Mouse (Mus musculus): Measurements from ENCODE around the gene Scrn2. TPM values are rescaled to one million over a fixed set of nuclear protein-coding genes. Genes with fewer than 3 reads are reported as not detected.
A peak's percentile ranks its signal among the peaks of the same experiment; 100 is the strongest.

Gene Scrn2
- polyA plus RNA-seq, 1 experiment from 2014 or later, result 14.7 TPM

DNA sequence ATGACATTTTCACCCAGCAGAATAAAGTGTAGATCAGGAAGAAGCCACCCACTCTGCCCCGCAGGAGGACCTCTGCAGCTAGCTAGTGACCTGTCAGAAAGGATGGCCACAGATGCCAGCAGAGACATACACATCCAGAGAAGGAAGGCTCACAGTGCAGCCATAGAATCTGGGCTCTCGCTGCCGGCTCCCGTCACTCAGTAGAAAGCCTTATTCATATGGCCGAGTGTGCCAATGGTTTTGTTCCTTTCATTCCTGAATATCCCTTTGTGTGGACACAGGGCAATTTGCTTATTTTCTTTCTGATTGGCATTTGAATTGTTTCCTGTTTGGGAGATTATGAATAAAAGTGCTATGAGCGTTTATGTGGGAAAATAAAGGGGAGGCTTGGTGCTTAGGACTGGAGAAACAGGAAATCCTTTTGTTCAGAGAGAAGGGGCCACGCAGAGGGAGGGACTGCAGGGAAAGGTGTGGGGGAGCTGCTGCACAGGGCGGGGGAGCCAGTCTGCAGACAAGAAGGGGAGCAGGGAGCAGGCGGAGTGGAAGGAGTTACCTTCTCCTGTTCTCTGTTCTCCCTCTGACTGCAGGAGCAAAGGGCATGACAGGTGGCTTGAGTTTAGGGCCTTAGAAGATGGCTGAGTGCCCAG is 33.7 kb downstream of the Scrn2 start:
- Histone ChIP-seq H3K4me3 (no peak overlapping the region), H3K36me3 (peaks cover 20% of the 10 kb centered on the region; the same call in 1 of the 2 replicates), H3K27me3 (no peaks in the 10 kb centered on the region), H3K9ac (no peak overlapping the region), H3K4me2 (no peak overlapping the region), H3K27ac (peak overlapping the region; percentile 16; the same call in 1 of the 2 replicates), H3K9me3 (replicated peaks) (no peaks in the 10 kb centered on the region), H3K4me1 (replicated peaks) (peaks cover 3% of the 10 kb centered on the region; the same call in 1 of the 2 replicates)
- 63% methylated on average over 9 of the region's 9 CpGs for WGBS
- ATAC-seq (replicated peaks; ENCODE audit: insufficient number of reproducible peaks, insufficient read depth, low FRiP score, low read depth), result no peak

DNA sequence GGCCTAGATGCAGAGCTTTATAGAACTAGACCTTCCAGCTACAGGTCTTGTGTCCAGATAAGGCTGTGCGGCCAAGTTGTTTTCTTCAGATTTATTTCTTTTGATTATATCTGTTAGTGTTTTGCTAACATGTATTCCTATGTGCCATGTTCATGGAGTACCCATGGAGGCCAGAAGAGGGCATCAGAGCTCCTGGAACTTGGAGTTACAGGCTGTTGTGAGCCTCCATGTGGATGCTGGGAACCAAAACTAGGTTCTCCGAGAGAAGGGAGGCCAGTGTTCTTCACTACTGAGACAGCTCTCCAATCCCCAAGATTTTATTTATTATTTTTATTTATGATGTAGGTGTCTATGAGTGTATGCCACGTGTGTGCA is 34.2 kb downstream of the Scrn2 start:
- Histone ChIP-seq H3K27ac (no peak overlapping the region), H3K9ac (no peak overlapping the region), H3K4me3 (no peak overlapping the region), H3K27me3 (no peaks in the 10 kb centered on the region), H3K4me2 (no peak overlapping the region), H3K9me3 (replicated peaks) (no peaks in the 10 kb centered on the region), H3K36me3 (peaks cover 17% of the 10 kb centered on the region; the same call in 1 of the 2 replicates), H3K4me1 (replicated peaks) (peaks cover 3% of the 10 kb centered on the region; the same call in 1 of the 2 replicates)
- ATAC-seq (replicated peaks; ENCODE audit: insufficient number of reproducible peaks, insufficient read depth, low FRiP score, low read depth), result no peak
- 84% methylated on average over 3 of the region's 3 CpGs for WGBS

DNA sequence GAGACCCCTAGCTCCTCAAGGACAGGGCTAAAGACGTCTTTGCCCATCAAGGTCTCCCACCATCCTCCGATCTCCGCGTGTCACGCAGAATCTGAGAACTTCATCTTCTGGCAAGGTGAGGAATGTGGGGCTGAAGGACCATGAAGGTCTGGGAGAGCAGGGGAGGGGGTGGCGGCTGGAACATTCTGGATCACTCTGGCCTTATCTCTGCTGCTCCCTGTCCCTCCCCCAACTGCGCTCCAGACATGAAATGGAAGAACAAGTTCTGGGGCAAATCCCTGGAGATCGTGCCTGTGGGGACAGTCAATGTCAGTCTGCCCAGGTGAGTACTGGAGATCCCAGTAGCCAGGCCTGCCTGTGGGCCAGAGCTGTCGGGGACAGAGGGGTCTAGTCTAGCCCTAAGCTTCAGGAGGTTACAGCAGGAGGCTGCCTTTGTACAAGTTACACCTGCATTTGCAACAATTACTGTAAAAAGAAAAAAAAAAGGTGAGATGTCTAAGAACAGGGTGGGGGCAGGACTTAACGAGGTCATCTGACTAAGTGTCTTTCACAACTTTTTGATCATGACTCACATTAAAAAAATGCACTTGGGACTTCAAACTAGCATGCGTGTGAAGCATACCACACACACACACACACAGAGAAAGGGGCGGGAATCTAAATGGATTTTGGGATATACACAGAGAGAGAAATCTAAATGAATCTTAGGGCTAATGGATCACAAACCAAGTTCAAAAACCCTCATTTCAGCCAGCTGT is 36.0 kb downstream of the Scrn2 start:
- Histone ChIP-seq H3K36me3 (peaks cover 9% of the 10 kb centered on the region; the same call in 1 of the 2 replicates), H3K4me3 (no peak overlapping the region), H3K4me2 (no peak overlapping the region), H3K9ac (no peak overlapping the region), H3K27me3 (no peaks in the 10 kb centered on the region), H3K27ac (no peak overlapping the region), H3K9me3 (replicated peaks) (no peaks in the 10 kb centered on the region), H3K4me1 (replicated peaks) (peaks cover 3% of the 10 kb centered on the region; the same call in 1 of the 2 replicates)
- WGBS, result 67% methylated on average over 12 of the region's 12 CpGs
- ATAC-seq (replicated peaks; ENCODE audit: insufficient number of reproducible peaks, insufficient read depth, low FRiP score, low read depth), result no peak

DNA sequence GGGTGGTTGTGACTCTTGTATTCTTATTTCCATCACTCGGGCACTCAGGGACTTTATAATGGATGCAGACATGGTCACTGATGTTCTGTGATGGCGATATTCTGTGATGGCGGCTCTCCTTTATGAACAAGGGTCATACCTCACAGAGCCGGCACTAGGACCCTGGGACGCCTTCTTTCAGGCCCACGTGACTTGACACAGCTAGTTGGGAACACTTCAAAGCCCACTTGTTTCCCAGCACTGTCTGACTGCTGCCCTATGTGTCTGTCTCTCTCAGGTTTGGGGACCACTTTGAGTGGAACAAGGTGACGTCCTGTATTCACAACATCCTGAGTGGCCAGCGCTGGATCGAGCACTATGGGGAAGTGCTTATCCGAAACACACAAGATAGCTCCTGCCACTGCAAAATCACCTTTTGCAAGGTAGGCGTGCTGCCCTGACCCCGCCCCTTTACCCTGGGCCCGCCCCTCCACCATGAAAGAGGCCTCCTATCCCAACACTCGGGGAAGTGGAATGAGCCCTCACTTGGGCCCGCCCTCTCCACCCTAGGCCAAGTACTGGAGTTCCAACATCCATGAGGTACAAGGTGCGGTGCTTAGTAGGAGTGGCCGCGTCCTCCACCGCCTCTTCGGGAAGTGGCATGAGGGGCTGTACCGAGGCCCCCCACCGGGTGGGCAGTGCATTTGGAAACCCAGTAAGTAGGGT is 37.1 kb downstream of the Scrn2 start:
- WGBS, result 55% methylated on average over 22 of the region's 22 CpGs
- ATAC-seq (replicated peaks; ENCODE audit: insufficient number of reproducible peaks, insufficient read depth, low FRiP score, low read depth), result no peak
- H3K27ac ChIP-seq, result no peak overlapping the region

DNA sequence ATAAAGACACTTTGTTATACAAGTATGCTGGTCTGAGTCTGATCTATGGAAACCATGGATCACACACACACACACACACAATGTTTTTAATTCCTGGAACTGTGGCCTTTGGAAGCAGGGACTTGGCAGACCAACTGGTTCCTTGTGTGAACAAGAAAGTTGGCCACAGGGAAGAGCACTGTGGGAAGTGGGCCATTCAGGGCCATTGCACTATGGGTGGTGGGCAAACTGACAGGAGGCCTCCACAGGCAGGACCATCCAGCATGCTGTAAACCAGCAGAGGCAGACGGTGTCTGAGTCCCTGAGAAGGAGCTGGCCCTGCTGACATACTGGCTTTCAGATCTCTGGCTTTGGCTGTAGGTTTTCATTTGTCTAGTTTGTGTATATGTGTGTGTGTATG is 39.6 kb downstream of the Scrn2 start:
- no peaks in the 10 kb centered on the region; the same call in 1 of the 2 replicates for H3K36me3 ChIP-seq
- no peak overlapping the region for H3K27ac ChIP-seq
- H3K4me1 ChIP-seq (replicated peaks), result peaks cover 13% of the 10 kb centered on the region
- no peak for ATAC-seq (replicated peaks; ENCODE audit: insufficient number of reproducible peaks, insufficient read depth, low FRiP score, low read depth)
- H3K4me2 ChIP-seq, result no peak overlapping the region
- 79% methylated on average over 1 of the region's 1 CpGs for WGBS
- H3K9me3 ChIP-seq (replicated peaks), result no peaks in the 10 kb centered on the region
- H3K27me3 ChIP-seq, result no peaks in the 10 kb centered on the region
- no peak overlapping the region for H3K9ac ChIP-seq
- H3K4me3 ChIP-seq, result no peak overlapping the region

More for the DNA sequence above, 37.1 kb downstream of the Scrn2 start:
- no peaks in the 10 kb centered on the region; the same call in 1 of the 2 replicates for H3K36me3 ChIP-seq
- H3K27me3 ChIP-seq, result no peaks in the 10 kb centered on the region
- peaks cover 11% of the 10 kb centered on the region for H3K4me1 ChIP-seq (replicated peaks)
- H3K9me3 ChIP-seq (replicated peaks), result no peaks in the 10 kb centered on the region
- H3K9ac ChIP-seq, result no peak overlapping the region
- no peak overlapping the region for H3K4me3 ChIP-seq
- H3K4me2 ChIP-seq, result no peak overlapping the region

DNA sequence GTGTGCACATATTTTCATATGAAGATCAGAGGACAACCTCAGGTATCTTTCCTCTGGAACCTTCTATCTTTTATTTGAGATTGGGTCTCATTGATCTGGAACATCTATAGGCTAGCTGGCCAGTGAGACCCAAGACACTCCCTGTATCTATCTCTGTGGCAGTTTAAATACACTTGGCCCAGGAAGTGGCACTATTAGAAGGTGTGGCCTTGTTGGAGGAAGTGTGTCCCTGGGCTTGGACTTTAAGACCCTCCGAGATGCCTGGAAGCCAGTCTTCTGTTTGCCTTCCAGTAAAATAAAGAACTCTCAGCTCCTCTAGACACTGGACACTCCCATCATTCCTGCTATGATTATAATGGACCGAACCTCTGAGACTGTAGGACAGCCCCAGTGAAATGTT is 40.0 kb downstream of the Scrn2 start:
- no peak for ATAC-seq (replicated peaks; ENCODE audit: insufficient number of reproducible peaks, insufficient read depth, low FRiP score, low read depth)
- WGBS, result 63% methylated on average over 2 of the region's 2 CpGs
- no peak overlapping the region for H3K9ac ChIP-seq
- no peak overlapping the region for H3K27ac ChIP-seq
- peaks cover 13% of the 10 kb centered on the region for H3K4me1 ChIP-seq (replicated peaks)
- H3K27me3 ChIP-seq, result no peaks in the 10 kb centered on the region
- H3K36me3 ChIP-seq, result no peaks in the 10 kb centered on the region; the same call in 1 of the 2 replicates
- no peak overlapping the region for H3K4me2 ChIP-seq
- H3K9me3 ChIP-seq (replicated peaks), result no peaks in the 10 kb centered on the region
- no peak overlapping the region for H3K4me3 ChIP-seq

DNA sequence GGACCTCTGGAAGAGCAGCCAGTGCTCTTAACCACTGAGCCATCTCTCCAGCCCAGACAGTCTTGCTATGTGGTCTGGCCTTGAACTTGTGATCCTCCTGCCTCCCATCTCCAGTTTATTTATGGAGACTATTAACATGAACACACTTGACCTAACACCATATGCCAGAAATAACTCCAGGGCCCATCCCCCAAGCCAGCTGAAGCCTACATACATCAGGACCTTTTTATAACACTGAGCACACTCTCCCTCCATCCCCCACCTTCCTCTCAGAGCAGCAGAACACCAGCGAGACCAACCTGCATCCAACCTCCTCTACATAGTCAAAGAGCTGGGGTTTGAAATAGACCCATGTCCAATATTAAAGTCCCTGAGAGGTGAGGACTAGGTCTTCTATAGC is 41.4 kb downstream of the Scrn2 start:
- Histone ChIP-seq H3K4me1 (replicated peaks) (peaks cover 13% of the 10 kb centered on the region), H3K9ac (no peak overlapping the region), H3K36me3 (no peaks in the 10 kb centered on the region; the same call in 1 of the 2 replicates), H3K27me3 (no peaks in the 10 kb centered on the region), H3K9me3 (replicated peaks) (no peaks in the 10 kb centered on the region), H3K27ac (peak overlapping the region; percentile 79), H3K4me3 (no peak overlapping the region), H3K4me2 (no peak overlapping the region)
- WGBS, result 19% methylated on average over 1 of the region's 1 CpGs
- ATAC-seq (replicated peaks; ENCODE audit: insufficient number of reproducible peaks, insufficient read depth, low FRiP score, low read depth), result peak; percentile 85

DNA sequence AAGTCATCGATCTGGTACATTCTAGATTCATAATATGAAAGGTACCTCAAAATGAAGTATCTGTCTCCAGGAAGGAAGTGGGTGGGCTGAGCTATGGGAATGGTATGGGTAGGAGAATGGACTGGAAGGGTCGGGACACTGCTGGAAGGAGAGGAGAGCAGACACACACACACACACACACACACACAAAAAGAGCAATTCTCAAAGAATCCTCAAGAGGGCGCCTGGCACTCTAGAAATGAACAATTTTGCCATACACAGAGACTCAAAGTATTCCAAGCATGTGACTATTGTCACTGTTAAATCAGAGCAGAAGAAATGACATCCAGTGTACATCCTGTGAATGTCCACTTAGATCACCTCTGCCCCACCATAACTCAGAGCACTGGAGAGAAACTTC is 42.8 kb downstream of the Scrn2 start:
- H3K4me2 ChIP-seq, result no peak overlapping the region
- H3K27ac ChIP-seq, result no peak overlapping the region
- ATAC-seq (replicated peaks; ENCODE audit: insufficient number of reproducible peaks, insufficient read depth, low FRiP score, low read depth), result no peak
- WGBS, result 27% methylated on average over 3 of the region's 3 CpGs
- no peak overlapping the region for H3K4me3 ChIP-seq
- no peak overlapping the region for H3K9ac ChIP-seq
- no peaks in the 10 kb centered on the region for H3K27me3 ChIP-seq
- peaks cover 13% of the 10 kb centered on the region for H3K4me1 ChIP-seq (replicated peaks)
- H3K9me3 ChIP-seq (replicated peaks), result no peaks in the 10 kb centered on the region
- no peaks in the 10 kb centered on the region; the same call in 1 of the 2 replicates for H3K36me3 ChIP-seq

DNA sequence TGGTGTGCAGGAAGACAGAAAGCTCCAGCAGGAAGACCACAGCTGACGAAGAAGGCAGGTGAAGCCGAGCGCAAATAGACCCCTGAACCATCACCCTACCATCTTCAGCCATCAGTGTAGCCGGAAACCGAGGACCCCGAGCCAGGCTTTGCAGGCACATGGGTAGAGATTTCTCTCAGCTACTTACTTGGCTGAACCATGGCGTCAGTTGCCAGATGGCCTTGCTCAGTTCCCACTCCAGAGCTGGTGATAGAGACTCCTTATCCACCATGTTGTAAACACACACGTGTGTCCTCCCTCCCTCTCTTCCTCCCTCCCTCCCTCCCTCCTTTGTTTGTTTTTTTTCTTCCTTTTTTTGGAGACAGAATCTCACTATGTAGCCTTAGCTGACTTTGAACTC is 44.5 kb downstream of the Scrn2 start:
- ATAC-seq (replicated peaks; ENCODE audit: insufficient number of reproducible peaks, insufficient read depth, low FRiP score, low read depth), result no peak
- no peaks in the 10 kb centered on the region for H3K9me3 ChIP-seq (replicated peaks)
- H3K27me3 ChIP-seq, result no peaks in the 10 kb centered on the region
- H3K36me3 ChIP-seq, result no peaks in the 10 kb centered on the region
- H3K9ac ChIP-seq, result no peak overlapping the region
- H3K27ac ChIP-seq, result no peak overlapping the region
- H3K4me3 ChIP-seq, result no peak overlapping the region
- no peak overlapping the region for H3K4me2 ChIP-seq
- 57% methylated on average over 8 of the region's 8 CpGs for WGBS
- peaks cover 13% of the 10 kb centered on the region for H3K4me1 ChIP-seq (replicated peaks)

DNA sequence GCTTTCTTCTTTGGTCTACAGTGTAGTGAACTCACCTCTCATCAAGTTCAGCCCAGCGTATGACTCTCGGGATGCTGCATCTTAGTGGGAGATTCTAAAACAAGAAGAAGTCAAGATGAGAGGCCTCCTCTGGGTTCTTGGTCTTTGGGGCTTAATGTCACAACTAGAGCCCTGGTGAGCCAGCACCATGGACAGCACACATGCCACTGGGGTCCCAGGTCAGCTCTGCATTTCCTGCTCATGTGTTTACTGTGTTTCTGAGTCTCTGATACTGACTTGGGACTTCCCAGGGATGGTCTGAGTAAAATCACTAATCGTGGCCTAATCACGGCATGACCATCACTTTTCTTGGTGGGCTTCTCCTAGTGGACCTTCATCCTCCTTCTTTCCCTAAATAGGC is 49.0 kb downstream of the Scrn2 start:
- no peaks in the 10 kb centered on the region for H3K9me3 ChIP-seq (replicated peaks)
- peaks cover 15% of the 10 kb centered on the region for H3K27me3 ChIP-seq
- no peak for ATAC-seq (replicated peaks; ENCODE audit: insufficient number of reproducible peaks, insufficient read depth, low FRiP score, low read depth)
- no peak overlapping the region for H3K9ac ChIP-seq
- no peak overlapping the region for H3K4me3 ChIP-seq
- H3K36me3 ChIP-seq, result no peaks in the 10 kb centered on the region
- 37% methylated on average over 4 of the region's 4 CpGs for WGBS
- no peak overlapping the region for H3K4me2 ChIP-seq
- H3K4me1 ChIP-seq (replicated peaks), result peaks cover 5% of the 10 kb centered on the region
- H3K27ac ChIP-seq, result no peak overlapping the region

DNA sequence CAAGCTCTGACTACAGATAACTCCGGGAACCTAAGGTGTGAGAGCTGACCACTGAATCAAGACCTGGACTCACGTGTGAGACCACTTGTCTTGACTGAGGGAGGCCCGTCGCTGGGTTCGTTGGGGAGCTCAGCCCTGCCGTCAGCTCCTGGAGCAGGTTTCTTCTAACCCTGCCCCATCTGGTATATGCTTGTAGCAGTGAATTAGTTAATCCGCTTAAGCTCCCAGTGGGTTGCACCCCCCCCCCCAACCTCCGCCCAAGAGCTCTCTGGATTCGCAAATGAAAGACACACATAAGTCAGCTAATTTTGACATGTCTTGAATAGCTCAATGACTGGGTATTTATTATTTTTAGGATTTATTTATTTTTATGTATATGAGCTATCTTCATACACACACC is 50.6 kb downstream of the Scrn2 start:
- H3K27me3 ChIP-seq, result peaks cover 24% of the 10 kb centered on the region
- no peak for ATAC-seq (replicated peaks; ENCODE audit: insufficient number of reproducible peaks, insufficient read depth, low FRiP score, low read depth)
- H3K4me3 ChIP-seq, result no peak overlapping the region
- 24% methylated on average over 9 of the region's 9 CpGs for WGBS
- H3K4me2 ChIP-seq, result no peak overlapping the region
- H3K9ac ChIP-seq, result no peak overlapping the region
- no peaks in the 10 kb centered on the region for H3K9me3 ChIP-seq (replicated peaks)
- peaks cover 8% of the 10 kb centered on the region for H3K4me1 ChIP-seq (replicated peaks)
- H3K36me3 ChIP-seq, result no peaks in the 10 kb centered on the region
- H3K27ac ChIP-seq, result no peak overlapping the region

All from heart, embryonic 15.5 days (tissue).